Mouse (Mus musculus) liver, embryonic 18 days (tissue): ENCODE data around the gene Gm1673. TPM values are rescaled to one million over a fixed set of nuclear protein-coding genes. Genes with fewer than 3 reads are reported as not detected.

Experiments used
- polyA plus RNA-seq: library from polyadenylated mRNA; depleted of rRNA; stranded (reverse); fragments of >200 nt; gene quantifications from 2 replicates; pipeline ENCODE4 v1.2.3, GENCODE M21; 2012; rRNA removed

Gm1673 gene
- polyA plus RNA-seq = 3.9 and 4.2 TPM in 2 replicates

GRCm38 (mm10) chr5:33983309-33984121 lies at the start of gene Gm1673:
Gm1673 (plus strand) TSS chr5:33983433.

GRCm38 (mm10) chr5:33936120-33936707 lies 47.0 kb upstream of the Gm1673 start, which contains the start of gene Nelfa:
Nelfa (minus strand) TSS chr5:33936413.

GRCm38 (mm10) chr5:33995843-33996693 lies 12.8 kb downstream of the Gm1673 start, which contains the start of gene Nat8l:
Nat8l (plus strand) TSS chr5:33995984.

Other genes with a start within 250 kb of the Gm1673 start
- 6.3 and 6.8 TPM in 2 replicates for gene Letm1, start 200.6 kb upstream of the Gm1673 start, polyA plus RNA-seq
- gene Nsd2, start 162.7 kb upstream of the Gm1673 start, polyA plus RNA-seq = 14.3 and 14.5 TPM in 2 replicates
- gene Nelfa, start 47.0 kb upstream of the Gm1673 start, polyA plus RNA-seq = 14.8 and 15.7 TPM in 2 replicates
- 0.30 TPM in 2 replicates for gene Nat8l, start 12.6 kb downstream of the Gm1673 start, polyA plus RNA-seq
- 0.15 and 0.30 TPM in 2 replicates for gene Poln, start 186.0 kb downstream of the Gm1673 start, polyA plus RNA-seq
- 5.5 and 6.0 TPM in 2 replicates for gene Haus3, start 186.1 kb downstream of the Gm1673 start, polyA plus RNA-seq
- gene Mxd4, start 204.3 kb downstream of the Gm1673 start, polyA plus RNA-seq = 18.8 and 19.7 TPM in 2 replicates